Mouse (Mus musculus): Measurements from ENCODE around the gene Rab40c. TPM values are rescaled to one million over a fixed set of nuclear protein-coding genes. Genes with fewer than 3 reads are reported as not detected.

Rab40c gene
- total RNA-seq, 2 experiments from 2014 or later = 15.1 to 17.2 TPM

Other genes starting within 250 kb of the Rab40c start
- not detected for gene Gng13, start 202.6 kb downstream of the Rab40c start, total RNA-seq (2021)
- 1 to 10 TPM; 7.7 to 8.6 TPM for gene Chtf18, start 192.3 kb downstream of the Rab40c start, total RNA-seq (2021)
- 1 to 10 TPM; 7.9 to 8.1 TPM for gene Rpusd1, start 192.1 kb downstream of the Rab40c start, total RNA-seq (2021)
- gene Mslnl, start 183.7 kb downstream of the Rab40c start, total RNA-seq (2021) = not detected
- under 1 TPM; 0.44 to 0.49 TPM for gene Msln, start 165.3 kb downstream of the Rab40c start, total RNA-seq (2021)
- gene Narfl, start 146.0 kb downstream of the Rab40c start, total RNA-seq (2021) = 10 to 100 TPM; 29.0 to 31.3 TPM
- gene Haghl, start 134.1 kb downstream of the Rab40c start, total RNA-seq (2021) = 10 to 100 TPM; 31.3 to 32.5 TPM
- not detected for gene Ccdc78, start 133.1 kb downstream of the Rab40c start, total RNA-seq (2021)
- gene Fam173a, start 126.8 kb downstream of the Rab40c start, total RNA-seq (2021) = 10 to 100 TPM; 45.6 to 45.8 TPM
- gene AC134908.4, start 124.1 kb downstream of the Rab40c start, total RNA-seq (2021) = under 1 TPM in 1 of 2 experiments, not detected in 1; 0.75 TPM
- 10 to 100 TPM; 46.3 to 51.6 TPM for gene Metrn, start 122.6 kb downstream of the Rab40c start, total RNA-seq (2021)
- 1 to 10 TPM; 1.4 to 2.0 TPM for gene Fbxl16, start 110.6 kb downstream of the Rab40c start, total RNA-seq (2021)
- 10 to 100 TPM; 12.2 to 13.7 TPM for gene Wdr24, start 96.1 kb downstream of the Rab40c start, total RNA-seq (2021)
- gene Jmjd8, start 90.9 kb downstream of the Rab40c start, total RNA-seq (2021) = 10 to 100 TPM; 31.6 to 32.4 TPM
- 100 to 1,000 TPM; 116 to 134 TPM for gene Stub1, start 86.3 kb downstream of the Rab40c start, total RNA-seq (2021)
- gene Rhbdl1, start 82.4 kb downstream of the Rab40c start, total RNA-seq (2021) = 1 to 10 TPM; 7.6 to 10.0 TPM
- gene Gm20683, start 78.0 kb downstream of the Rab40c start, total RNA-seq (2021) = 1 to 10 TPM; 5.4 to 7.6 TPM
- gene Rhot2, start 74.9 kb downstream of the Rab40c start, total RNA-seq (2021) = 10 to 100 TPM; 34.9 to 41.5 TPM
- 10 to 100 TPM; 11.7 to 12.0 TPM for gene Wdr90, start 58.2 kb downstream of the Rab40c start, total RNA-seq (2021)
- 10 to 100 TPM; 46.1 to 48.6 TPM for gene Mcrip2, start 51.0 kb downstream of the Rab40c start, total RNA-seq (2021)
- gene Mettl26, start 44.7 kb downstream of the Rab40c start, total RNA-seq (2021) = 10 to 100 TPM; 20.0 to 21.3 TPM
- gene Wfikkn1, start 38.9 kb downstream of the Rab40c start, total RNA-seq (2021) = 1 to 10 TPM in 1 of 2 experiments, under 1 TPM in 1; 0.88 to 1.4 TPM
- gene Pigq, start 25.2 kb upstream of the Rab40c start, total RNA-seq (2021) = 10 to 100 TPM; 46.7 to 50.8 TPM
- not detected for gene Nhlrc4, start 25.2 kb upstream of the Rab40c start, total RNA-seq (2021)
- gene A930017K11Rik, start 32.8 kb upstream of the Rab40c start, total RNA-seq (2021) = not detected
- gene Capn15, start 66.1 kb upstream of the Rab40c start, total RNA-seq (2021) = 10 to 100 TPM; 14.2 to 14.5 TPM
- 10 to 100 TPM; 36.8 to 41.4 TPM for gene Rab11fip3, start 149.8 kb upstream of the Rab40c start, total RNA-seq (2021)
- gene Decr2, start 170.6 kb upstream of the Rab40c start, total RNA-seq (2021) = 10 to 100 TPM in 1 of 2 experiments, 1 to 10 TPM in 1; 9.2 to 12.9 TPM
- 10 to 100 TPM; 13.5 to 18.3 TPM for gene Nme4, start 175.9 kb upstream of the Rab40c start, total RNA-seq (2021)
- gene Tmem8, start 193.6 kb upstream of the Rab40c start, total RNA-seq (2021) = 1 to 10 TPM; 3.0 to 4.5 TPM
- 10 to 100 TPM; 62.3 to 63.3 TPM for gene Mrpl28, start 203.8 kb upstream of the Rab40c start, total RNA-seq (2021)
- 10 to 100 TPM; 28.5 to 29.5 TPM for gene Axin1, start 219.0 kb upstream of the Rab40c start, total RNA-seq (2021)